Mouse (Mus musculus): ENCODE results near the gene Rpl19. TPM values are rescaled to one million over a fixed set of nuclear protein-coding genes. Genes with fewer than 3 reads are reported as not detected.

The Rpl19 gene
- 55.1 TPM for polyA plus RNA-seq (2014; fragmentation: Illumina TruSeq; extraction: RNeasy Lipid Tissue Mini Kit (QIAGEN cat#74804); ENCODE audit: low read depth, low replicate concordance)

DNA sequence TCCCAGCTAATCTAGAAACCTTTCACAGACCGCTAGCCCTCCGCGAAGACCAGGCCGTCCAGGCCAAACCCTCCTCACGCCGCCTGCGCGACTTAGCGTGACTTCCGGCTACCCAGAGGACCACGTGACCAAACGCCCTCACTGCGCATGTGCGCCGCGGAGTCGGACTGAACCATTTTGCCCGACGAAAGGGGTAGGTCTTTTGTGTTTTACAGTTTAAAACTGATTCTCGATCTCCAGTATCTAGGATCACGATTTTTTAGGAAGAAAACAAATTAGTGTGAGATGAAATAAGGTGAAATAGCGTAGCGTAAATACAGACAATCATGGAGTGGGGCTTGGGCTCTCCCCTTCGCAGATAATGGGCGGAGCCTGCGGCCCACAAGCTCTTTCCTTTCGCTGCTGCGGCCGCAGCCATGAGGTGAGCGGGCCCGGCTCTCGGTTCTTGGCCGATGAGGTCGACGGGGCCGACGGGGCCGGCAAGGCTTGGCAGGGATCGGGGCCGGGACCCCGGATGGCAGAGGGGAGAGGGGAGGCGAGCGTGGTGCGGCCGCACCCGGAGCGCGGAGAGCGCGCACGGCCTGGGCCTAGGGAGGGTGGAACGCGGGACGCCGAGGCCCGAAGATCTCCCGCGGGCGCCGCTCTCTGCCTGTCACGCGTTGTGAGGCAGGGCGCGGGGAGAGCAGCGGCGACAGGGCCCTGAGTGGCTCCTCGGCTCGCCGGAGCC, at the start of gene Rpl19:
Gene Rpl19 (plus strand): TSS at position 141 of the 727 bp plus-strand sequence.

DNA sequence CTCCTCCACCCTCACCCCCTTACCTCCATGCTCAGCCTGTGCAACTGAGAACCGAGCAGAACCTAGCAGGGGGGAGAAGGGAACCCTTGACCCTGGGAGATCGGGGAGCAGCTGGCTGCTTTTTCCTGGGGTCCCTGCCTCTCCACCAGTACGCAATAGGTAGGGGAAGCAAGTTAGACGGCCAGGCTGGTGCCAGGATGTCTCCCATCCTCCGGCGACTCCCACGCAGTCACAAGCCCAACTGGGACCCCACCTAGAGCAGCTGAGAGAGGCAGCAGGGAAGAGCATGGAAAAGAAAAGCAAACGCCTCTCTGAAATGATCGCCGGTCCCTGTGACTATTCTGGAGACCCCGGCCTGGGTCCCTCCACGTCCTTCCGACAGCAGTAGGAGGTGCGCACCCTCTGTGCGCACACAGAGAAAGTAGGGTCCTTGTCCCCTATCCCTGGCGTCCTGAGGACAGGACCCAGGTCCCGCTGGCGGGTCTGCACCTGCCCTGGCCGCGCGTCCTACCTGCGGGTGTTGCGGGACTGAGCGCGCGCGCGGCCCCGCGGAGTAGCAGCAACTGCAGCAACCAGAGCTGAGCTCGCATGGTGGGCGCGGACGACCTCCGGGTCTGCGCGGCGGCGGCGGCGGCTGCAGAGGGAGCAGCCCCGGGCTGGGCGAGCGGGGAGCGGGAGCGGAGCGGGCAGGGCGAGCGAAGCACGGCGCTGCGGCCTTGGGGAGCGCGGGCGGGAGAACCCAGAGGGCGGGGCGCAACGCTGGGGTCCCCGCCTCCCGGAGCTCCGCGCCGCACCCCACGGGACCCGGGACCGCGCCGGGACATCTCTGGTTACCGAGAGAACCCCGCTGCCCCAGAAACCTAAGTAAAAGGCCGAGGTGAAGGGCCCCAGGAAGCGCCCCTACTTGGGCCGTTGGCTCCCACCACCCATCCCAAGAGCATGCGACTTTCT, 40.5 kb upstream of the Rpl19 start, which contains the start of gene Plxdc1:
Gene Plxdc1 (minus strand): TSS at position 718 of the 951 bp plus-strand sequence.

DNA sequence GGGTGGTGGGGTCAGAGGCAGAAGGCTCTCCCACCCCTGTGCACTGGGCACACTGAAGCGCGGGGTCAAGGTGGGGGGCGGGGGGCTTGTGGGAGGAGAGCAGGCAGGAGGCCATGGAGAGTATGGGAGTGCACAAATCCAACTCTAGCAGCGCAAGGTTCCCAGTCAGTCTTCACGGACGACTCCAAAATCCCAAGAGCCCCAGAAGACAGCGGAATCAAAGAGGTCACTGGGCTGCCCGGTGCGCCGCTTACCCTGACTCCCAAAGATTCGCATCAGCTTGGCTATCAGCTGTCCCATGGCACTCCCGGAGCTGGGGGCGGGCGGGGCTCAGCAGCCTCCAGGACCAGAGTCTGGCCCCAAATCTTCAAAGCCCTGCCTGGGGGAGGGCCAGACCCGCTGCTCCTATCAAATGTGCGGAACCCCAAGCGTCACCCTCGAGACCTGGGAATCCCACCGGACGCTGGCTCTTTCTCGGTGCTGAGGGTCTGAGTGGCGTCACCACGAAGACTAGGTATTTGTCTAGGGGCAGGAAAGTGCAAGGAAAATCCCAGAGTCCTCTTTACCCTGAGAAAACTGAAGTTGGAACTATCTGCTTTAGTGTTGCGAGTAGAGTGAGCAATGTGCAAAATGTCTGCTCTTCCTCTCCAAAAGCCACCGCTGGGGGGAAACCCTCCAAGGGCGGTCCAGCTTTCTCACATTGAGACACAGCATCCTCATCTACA, 30.8 kb upstream of the Rpl19 start, which contains the start of gene Arl5c:
Gene Arl5c (minus strand): TSS at position 618 of the 725 bp plus-strand sequence.

DNA sequence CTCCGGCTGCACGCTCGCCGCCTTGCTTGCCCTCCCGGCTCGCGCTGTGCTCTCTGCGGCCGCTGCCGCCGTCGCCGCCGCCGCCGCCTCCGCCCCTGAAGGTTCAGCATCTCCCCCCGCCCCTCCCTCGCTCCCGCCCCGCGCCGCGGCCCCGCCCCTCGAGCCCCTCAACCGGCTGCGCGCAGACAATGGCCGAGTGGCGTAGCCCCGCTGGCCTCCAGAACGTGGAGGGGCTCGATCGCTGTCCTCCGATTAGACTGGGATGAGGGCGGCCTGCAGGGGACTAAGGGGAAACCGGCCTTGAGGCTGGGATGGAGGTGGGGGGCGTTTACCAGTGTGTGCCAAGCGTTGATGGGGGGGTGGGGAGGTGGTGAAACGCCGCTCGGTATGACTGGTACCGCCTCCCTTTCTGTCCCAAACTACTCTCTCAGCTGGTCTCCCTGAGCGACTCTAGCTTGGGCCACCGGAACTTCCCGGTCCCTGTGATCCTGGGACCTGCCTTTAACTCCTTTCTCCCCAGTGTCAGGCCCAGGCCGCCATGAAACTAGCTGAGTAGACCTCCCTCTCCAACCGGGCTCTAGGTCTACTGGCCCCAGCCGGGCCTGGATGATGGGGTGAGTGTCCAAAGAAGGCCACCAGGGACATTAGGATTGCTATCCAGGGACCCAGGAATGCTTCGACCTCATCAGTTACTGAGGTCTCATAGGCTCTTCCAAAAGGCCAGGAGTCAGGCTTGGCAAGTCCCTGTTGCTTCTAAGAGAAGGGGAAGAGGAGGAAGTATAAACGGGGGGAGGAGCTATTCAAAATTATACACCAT, 3.7 kb upstream of the Rpl19 start, which contains the start of gene Cacnb1:
Gene Cacnb1 (minus strand): TSS at position 480 of the 817 bp plus-strand sequence.

DNA sequence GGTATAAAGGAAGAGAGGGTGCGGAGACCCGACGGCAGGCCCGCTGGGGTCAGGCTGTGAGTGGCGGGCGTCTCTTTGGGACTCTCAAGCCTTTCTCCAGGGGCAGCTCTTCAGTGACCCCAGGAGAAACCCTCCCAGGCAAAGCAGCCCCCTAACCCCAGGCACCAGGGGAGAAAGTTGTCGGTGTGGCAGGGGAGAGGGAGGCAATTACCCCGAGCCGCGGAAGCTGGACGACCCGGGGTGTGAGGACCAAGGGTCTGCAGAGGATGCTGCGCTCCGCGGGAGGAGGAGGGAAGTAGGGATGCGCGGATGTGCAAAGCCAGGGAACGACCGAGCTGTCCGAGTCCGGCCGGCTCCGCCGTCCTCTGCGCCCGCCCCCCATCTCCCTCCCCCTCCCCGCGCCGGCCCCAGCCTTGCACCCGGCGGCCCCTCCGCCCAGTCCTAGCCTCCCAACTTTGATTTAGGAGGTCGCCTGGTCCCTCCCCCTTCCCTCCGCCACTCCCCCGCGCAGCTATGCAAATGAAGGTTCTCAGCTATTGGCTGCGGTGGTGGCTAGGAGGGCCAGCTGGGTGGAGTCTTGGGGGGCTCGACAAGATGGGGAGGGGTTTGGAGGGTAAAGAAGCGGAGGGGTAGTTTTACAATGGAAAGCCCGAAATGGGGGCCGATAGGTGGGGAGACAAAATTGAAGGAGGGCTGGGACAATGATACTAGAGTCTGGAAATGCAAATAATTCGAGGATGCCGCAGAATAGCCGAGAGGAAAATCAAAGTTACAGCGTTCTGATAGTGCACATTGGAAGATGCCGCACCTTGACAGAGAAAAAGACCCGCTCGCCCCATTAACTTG, 26.7 kb downstream of the Rpl19 start, which contains the start of gene Stac2:
Gene Stac2 (minus strand): TSS at position 474 of the 846 bp plus-strand sequence.

Other genes starting within 250 kb of the Rpl19 start
- 677 TPM for gene Rpl23, start 244.3 kb upstream of the Rpl19 start, polyA plus RNA-seq (2014; fragmentation: Illumina TruSeq; extraction: RNeasy Lipid Tissue Mini Kit (QIAGEN cat#74804); ENCODE audit: low read depth, low replicate concordance)
- gene Lasp1, start 227.7 kb upstream of the Rpl19 start, polyA plus RNA-seq (2014; fragmentation: Illumina TruSeq; extraction: RNeasy Lipid Tissue Mini Kit (QIAGEN cat#74804); ENCODE audit: low read depth, low replicate concordance): 8.6 TPM
- 3.0 TPM for gene B230217C12Rik, start 185.9 kb upstream of the Rpl19 start, polyA plus RNA-seq (2014; fragmentation: Illumina TruSeq; extraction: RNeasy Lipid Tissue Mini Kit (QIAGEN cat#74804); ENCODE audit: low read depth, low replicate concordance)
- 34.0 TPM for gene Fbxo47, start 142.6 kb upstream of the Rpl19 start, polyA plus RNA-seq (2014; fragmentation: Illumina TruSeq; extraction: RNeasy Lipid Tissue Mini Kit (QIAGEN cat#74804); ENCODE audit: low read depth, low replicate concordance)
- 2.4 TPM for gene Plxdc1, start 40.3 kb upstream of the Rpl19 start, polyA plus RNA-seq (2014; fragmentation: Illumina TruSeq; extraction: RNeasy Lipid Tissue Mini Kit (QIAGEN cat#74804); ENCODE audit: low read depth, low replicate concordance)
- gene Arl5c, start 30.5 kb upstream of the Rpl19 start, polyA plus RNA-seq (2014; fragmentation: Illumina TruSeq; extraction: RNeasy Lipid Tissue Mini Kit (QIAGEN cat#74804); ENCODE audit: low read depth, low replicate concordance): 0.27 TPM
- 2.3 TPM for gene Cacnb1, start 3.7 kb upstream of the Rpl19 start, polyA plus RNA-seq (2014; fragmentation: Illumina TruSeq; extraction: RNeasy Lipid Tissue Mini Kit (QIAGEN cat#74804); ENCODE audit: low read depth, low replicate concordance)
- 0.64 TPM for gene Stac2, start 26.8 kb downstream of the Rpl19 start, polyA plus RNA-seq (2014; fragmentation: Illumina TruSeq; extraction: RNeasy Lipid Tissue Mini Kit (QIAGEN cat#74804); ENCODE audit: low read depth, low replicate concordance)
- 14.0 TPM for gene Fbxl20, start 123.7 kb downstream of the Rpl19 start, polyA plus RNA-seq (2014; fragmentation: Illumina TruSeq; extraction: RNeasy Lipid Tissue Mini Kit (QIAGEN cat#74804); ENCODE audit: low read depth, low replicate concordance)
- 134 TPM for gene Med1, start 166.6 kb downstream of the Rpl19 start, polyA plus RNA-seq (2014; fragmentation: Illumina TruSeq; extraction: RNeasy Lipid Tissue Mini Kit (QIAGEN cat#74804); ENCODE audit: low read depth, low replicate concordance)
- gene Cdk12, start 176.3 kb downstream of the Rpl19 start, polyA plus RNA-seq (2014; fragmentation: Illumina TruSeq; extraction: RNeasy Lipid Tissue Mini Kit (QIAGEN cat#74804); ENCODE audit: low read depth, low replicate concordance): 39.0 TPM